Mouse (Mus musculus) ES-Bruce4 (cell line): ENCODE measurements around the gene Ssbp3. TPM values are rescaled to one million over a fixed set of nuclear protein-coding genes. Genes with fewer than 3 reads are reported as not detected.

Experiments
- H3K27ac ChIP-seq: 2 replicates; pipeline ENCODE4 v1.5.1; 2012; ENCODE audit warnings: low read length, inconsistent platforms; ENCODE audit not compliant: insufficient read depth
- H3K27me3 ChIP-seq: 2 replicates; pipeline ENCODE4 v1.6.1; 2012; ENCODE audit warnings: mild to moderate bottlenecking, low read length, inconsistent platforms; ENCODE audit not compliant: control insufficient read depth, poor library complexity, insufficient read depth, severe bottlenecking
- H3K36me3 ChIP-seq: 2 replicates; pipeline ENCODE4 v1.6.1; 2012; ENCODE audit warnings: inconsistent platforms, mild to moderate bottlenecking, low read length, moderate library complexity; ENCODE audit not compliant: control insufficient read depth, poor library complexity, insufficient read depth, severe bottlenecking
- H3K4me1 ChIP-seq: one replicate; pipeline ENCODE4 v1.8.1; 2011; ENCODE audit warnings: low read length; ENCODE audit not compliant: control insufficient read depth, insufficient read depth
- H3K4me3 ChIP-seq: 2 replicates; pipeline ENCODE4 v1.5.1; 2011; ENCODE audit warnings: low read depth, mild to moderate bottlenecking, low read length
- H3K9ac ChIP-seq: 2 replicates; pipeline ENCODE4 v1.6.1; 2012; ENCODE audit warnings: low read depth, mild to moderate bottlenecking, inconsistent platforms; ENCODE audit not compliant: poor library complexity, severe bottlenecking
- H3K9me3 ChIP-seq: replicated peaks from 2 replicates; pipeline ENCODE4 v1.6.1; 2012; ENCODE audit warnings: mild to moderate bottlenecking, low read length, inconsistent platforms; ENCODE audit not compliant: control insufficient read depth, poor library complexity, insufficient read depth, severe bottlenecking
- CTCF ChIP-seq: IDR thresholded peaks from one replicate; pipeline ENCODE4 v1.8.1; 2011; ENCODE audit warnings: low read depth, low read length
- EP300 ChIP-seq: IDR thresholded peaks from 2 replicates; pipeline ENCODE4 v1.6.1; 2011; ENCODE audit warnings: low read depth, low read length; ENCODE audit not compliant: insufficient read depth
- POLR2A ChIP-seq: IDR thresholded peaks from one replicate; pipeline ENCODE4 v1.8.1; 2011; ENCODE audit warnings: low read length; ENCODE audit not compliant: insufficient read depth
- polyA plus RNA-seq: library from polyadenylated mRNA; stranded (reverse); fragments of >200 nt; gene quantifications from 2 replicates; pipeline ENCODE4 v1.2.4, GENCODE M21; 2011; ENCODE audit warnings: low read depth; ENCODE audit not compliant: missing spikeins, insufficient read depth, insufficient read length

Ssbp3 gene
- polyA plus RNA-seq, 1 experiment, result 245 TPM

DNA sequence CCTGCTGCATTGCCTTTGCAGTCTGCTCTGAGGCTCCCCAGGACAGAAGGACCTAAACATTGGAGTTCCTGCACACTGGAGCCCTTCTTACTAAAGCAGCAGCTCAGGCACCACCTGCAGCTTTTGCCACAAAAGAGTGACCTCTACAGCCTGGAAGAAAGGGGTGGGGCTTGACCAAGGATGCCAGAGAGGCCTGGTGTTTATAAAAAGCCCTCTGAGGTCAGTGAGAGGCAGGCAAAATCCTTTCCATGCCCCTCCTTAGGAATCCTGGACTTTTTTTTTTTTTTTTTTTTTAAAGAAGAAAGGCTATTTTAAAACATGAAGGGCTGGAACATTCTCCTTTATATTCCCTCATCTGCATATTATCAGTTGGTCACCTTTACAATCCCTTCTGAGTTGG, 42.7 kb downstream of the Ssbp3 start:
- Histone ChIP-seq H3K9me3 (no peaks in the 10 kb centered on the region), H3K27me3 (no peaks in the 10 kb centered on the region), H3K36me3 (no peaks in the 10 kb centered on the region), H3K4me1 (peaks cover 34% of the 10 kb centered on the region), H3K4me3 (no peak overlapping the region), H3K27ac (peak overlapping the region; percentile 72), H3K9ac (no peak overlapping the region)
- TF ChIP-seq EP300 (peak; percentile 67), CTCF (no peak), POLR2A (no peak)

DNA sequence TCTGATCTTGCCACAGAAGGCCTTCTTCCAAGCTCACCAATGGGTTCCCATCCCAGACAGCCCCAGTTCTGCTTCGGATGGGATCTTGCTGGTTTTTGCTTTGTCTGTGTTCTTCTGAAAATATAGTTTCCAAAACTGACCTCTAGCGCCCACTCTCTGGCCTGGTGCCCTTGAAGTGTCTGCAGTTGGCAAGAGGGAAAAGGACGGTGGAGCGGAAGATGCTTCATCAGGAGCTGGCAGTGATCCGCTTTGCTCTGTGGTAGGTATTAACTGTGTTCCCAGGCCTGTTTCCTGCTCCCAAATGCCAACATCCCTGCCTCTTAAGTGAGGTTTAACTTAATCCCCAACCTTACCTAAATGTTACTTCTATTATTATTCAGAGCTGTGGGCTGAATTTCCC, 43.3 kb downstream of the Ssbp3 start:
- H3K36me3 ChIP-seq, result no peaks in the 10 kb centered on the region
- no peak for TF ChIP-seq EP300
- TF ChIP-seq POLR2A, result no peak
- TF ChIP-seq CTCF, result no peak
- H3K9ac ChIP-seq, result no peak overlapping the region
- H3K9me3 ChIP-seq, result no peaks in the 10 kb centered on the region
- H3K27ac ChIP-seq, result peak overlapping the region; percentile 57
- peaks cover 30% of the 10 kb centered on the region for H3K4me1 ChIP-seq
- H3K27me3 ChIP-seq, result no peaks in the 10 kb centered on the region
- no peak overlapping the region for H3K4me3 ChIP-seq

DNA sequence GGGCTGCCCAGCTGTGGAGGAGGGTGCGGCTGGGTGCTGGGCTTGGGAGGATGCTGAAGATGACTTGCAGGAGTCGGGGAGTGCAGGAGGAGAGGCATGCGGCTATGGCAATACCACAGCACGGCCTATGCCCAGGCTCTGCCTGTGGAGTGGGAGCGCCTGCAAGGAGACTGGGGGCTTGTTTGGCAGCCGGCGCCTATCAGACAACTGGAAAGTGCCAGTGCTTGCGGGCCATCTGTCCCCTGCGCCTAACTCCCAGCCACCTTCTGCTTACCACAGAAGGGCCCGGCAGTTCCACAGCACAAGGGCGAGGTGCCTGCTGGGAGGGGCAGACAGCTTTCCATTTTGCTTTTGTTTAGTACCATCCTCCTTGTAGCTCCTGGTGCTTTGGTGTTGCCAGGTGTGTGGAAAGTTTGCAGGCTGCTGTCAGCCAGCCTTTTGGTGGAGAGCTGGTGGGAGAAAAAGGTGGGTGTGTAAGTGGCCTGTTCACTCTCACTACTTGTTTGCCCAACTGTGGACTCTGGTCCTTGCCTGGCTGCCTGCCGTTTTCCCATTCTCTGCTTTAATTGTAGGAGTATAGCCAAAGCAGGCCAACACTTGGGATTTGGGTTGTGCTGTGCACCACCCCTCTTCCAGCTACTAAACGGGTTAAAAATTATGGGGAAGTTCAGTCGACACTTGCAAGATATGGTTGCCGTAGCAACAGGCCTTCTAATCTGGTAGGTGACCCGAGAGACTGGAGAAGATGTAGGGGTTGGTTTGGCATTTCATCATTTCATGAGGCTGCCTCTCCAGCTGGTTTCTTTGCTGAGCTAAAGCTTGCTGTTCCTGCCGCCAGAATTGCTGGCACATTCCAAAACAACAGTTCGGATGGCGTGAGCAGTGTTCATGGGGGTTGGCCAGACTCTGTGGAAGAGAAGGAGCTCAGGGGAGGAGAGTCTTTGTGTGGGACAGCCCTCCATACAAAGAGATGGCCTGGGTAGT, 45.5 kb downstream of the Ssbp3 start:
- H3K27ac ChIP-seq, result no peak overlapping the region
- no peaks in the 10 kb centered on the region for H3K27me3 ChIP-seq
- H3K9me3 ChIP-seq, result no peaks in the 10 kb centered on the region
- no peak overlapping the region for H3K9ac ChIP-seq
- TF ChIP-seq POLR2A (no peak), EP300 (no peak), CTCF (no peak)
- no peak overlapping the region for H3K4me3 ChIP-seq
- no peaks in the 10 kb centered on the region for H3K36me3 ChIP-seq
- H3K4me1 ChIP-seq, result peaks cover 27% of the 10 kb centered on the region

DNA sequence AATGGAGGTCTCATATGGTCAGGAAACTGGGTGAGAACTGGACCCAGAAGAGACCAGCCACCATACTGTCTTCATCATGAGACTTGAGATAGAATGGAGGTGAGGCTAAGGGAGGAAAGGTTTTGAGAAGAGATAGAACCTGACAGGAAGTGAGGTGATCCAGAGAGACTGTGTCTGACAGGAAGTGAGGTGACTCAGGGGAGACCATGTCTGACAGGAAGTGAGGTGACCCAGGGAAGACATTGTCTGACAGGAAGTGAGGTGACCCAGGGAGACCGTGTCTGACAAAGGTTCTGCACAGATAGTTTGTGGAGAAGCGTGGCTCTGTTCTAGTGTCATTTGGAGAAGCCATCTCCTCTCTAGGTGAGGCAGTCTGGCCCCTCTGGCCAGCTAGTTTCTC, 47.6 kb downstream of the Ssbp3 start:
- Histone ChIP-seq H3K27ac (no peak overlapping the region), H3K4me1 (peaks cover 23% of the 10 kb centered on the region)

DNA sequence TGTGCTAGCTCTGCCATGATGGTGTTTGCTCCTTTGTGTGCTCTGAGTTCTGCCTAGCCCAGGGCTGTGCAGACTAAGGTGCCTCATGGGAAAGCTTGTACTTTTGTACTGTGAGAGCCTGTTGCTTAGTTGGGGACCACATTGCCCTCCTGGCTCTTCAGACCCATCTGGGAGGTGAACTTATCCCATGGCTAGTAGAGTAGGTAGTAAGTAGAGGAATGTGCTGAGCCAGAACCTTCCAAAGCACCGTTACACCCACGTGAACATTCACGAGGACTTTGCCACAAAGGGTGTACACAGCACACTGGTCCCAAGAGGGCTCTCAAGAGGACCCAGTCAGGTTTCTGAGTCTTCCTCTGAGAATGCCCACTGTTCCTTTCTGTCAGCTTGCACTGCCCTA, 48.1 kb downstream of the Ssbp3 start:
- Histone ChIP-seq H3K27ac (no peak overlapping the region), H3K27me3 (no peaks in the 10 kb centered on the region), H3K9ac (no peak overlapping the region), H3K4me1 (peaks cover 22% of the 10 kb centered on the region), H3K36me3 (no peaks in the 10 kb centered on the region), H3K4me3 (no peak overlapping the region), H3K9me3 (no peaks in the 10 kb centered on the region)
- TF ChIP-seq CTCF (no peak), POLR2A (no peak), EP300 (no peak)

More for the DNA sequence above, 47.6 kb downstream of the Ssbp3 start:
- Histone ChIP-seq H3K9ac (no peak overlapping the region), H3K27me3 (no peaks in the 10 kb centered on the region), H3K36me3 (no peaks in the 10 kb centered on the region), H3K4me3 (no peak overlapping the region), H3K9me3 (no peaks in the 10 kb centered on the region)
- TF ChIP-seq CTCF (no peak), EP300 (no peak), POLR2A (no peak)

DNA sequence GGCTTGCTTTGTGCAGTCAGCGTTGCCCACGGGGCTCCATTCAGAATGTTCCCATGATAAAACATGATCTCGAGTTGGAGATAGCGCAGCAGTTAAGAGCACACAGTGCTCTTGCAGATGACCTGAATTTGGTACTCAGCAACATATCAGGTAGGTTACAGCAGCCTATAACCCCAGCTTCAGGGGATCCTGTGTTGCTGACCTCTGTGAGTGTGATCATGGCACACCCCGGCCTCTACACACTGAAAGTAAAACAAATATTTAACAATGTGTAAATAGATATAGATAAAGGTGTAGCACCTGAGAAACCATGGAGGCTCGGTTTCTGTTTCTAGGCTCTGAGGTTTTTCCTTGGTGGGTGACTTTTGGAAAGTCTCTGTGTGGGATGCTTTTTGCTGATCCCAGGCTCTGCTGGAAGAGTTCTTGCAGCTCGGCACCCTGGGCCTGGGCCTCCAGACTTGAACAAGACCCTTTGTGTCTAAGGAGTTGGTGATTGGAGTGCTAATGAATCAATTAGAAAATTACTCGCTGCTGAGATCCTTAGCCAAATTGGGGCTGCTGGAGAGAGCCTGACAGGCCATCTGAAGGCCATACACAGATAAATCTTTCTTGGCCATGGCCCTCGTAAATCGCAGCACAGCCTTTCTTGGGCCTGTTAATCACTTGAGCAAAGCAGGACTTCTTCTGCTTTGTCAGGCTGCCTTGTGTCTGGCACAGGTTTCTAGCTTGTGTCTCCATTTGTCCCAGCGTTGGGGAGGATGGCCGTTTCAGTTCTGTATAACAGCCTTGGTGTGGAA, 49.2 kb downstream of the Ssbp3 start:
- Histone ChIP-seq H3K9me3 (no peaks in the 10 kb centered on the region), H3K36me3 (no peaks in the 10 kb centered on the region), H3K27ac (no peak overlapping the region), H3K4me1 (peaks cover 14% of the 10 kb centered on the region), H3K4me3 (no peak overlapping the region), H3K27me3 (no peaks in the 10 kb centered on the region), H3K9ac (no peak overlapping the region)
- TF ChIP-seq CTCF (no peak), EP300 (no peak), POLR2A (no peak)
